Mouse (Mus musculus): ENCODE data around the gene Taf1b.
A peak's percentile ranks its signal among the peaks of the same experiment; 100 is the strongest.

Gene Taf1b

DNA sequence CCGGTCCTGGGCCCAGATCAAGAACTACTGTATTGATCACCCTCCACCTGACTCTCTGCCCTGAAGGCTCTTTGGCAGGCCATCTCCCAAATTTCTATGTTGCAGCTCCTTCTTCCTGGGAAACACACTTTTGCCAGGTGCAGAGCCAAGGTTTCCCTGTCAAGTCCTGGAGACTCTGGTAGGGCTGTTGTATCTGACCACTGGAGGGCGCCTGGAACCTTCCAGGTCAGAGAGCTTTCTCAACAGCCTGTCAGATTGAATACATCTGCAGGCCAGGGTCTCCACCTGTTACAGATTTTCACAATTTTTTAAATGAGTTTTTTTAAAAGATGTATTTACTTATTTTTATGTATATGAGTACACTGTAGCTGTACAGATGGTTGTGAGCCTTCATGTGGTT is 105.1 kb downstream of the Taf1b start:
- peak; percentile 40 to 61 for DNase-seq (ENCODE audit: low spot score in 2 of 2)

DNA sequence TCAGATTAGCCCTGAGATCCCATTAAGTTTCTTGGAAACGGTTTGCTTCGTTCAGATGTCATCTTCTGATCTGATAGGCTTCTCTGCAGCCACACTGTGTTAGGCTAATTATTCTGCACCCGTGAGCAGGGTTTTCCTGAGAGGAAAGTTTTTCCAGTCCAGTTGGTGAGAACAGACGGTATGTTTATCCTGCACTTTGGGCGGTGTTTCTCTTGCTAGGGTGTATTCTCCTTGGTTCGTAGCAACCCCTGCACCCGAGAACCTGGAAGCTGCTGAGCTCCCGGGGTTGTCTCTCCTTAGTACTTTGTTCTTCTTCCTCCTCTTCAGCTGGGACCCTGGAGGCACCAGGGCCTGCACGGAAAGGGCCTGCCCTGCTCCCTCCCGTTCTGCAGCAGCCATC is 108.0 kb downstream of the Taf1b start:
- no peak for DNase-seq (ENCODE audit: low spot score in 2 of 2)
